Mouse (Mus musculus) ES-CJ7 (cell line): ENCODE measurements around the gene Cfap97.
"Not testable (repeated sequence)": the region's sequence is repeated elsewhere in the genome, so short reads cannot be mapped to it uniquely, and the experiment has no call there.

Source experiments
- DNase-seq: peaks from one replicate; pipeline ENCODE4 v3.0.0; 2011; ENCODE audit warnings: low read depth, low spot score

The Cfap97 gene

GRCm38 (mm10) chr8:46151202-46152062 lies at the start of gene Cfap97:
Cfap97 (plus strand) TSS chr8:46151771.
- peak; percentile 38 for DNase-seq

GRCm38 (mm10) chr8:46103434-46103833 lies 48.1 kb upstream of the Cfap97 start:
- DNase-seq, result no peak

- DNase-seq, result no peak
Measured at GRCm38 (mm10) chr8:46107690-46108089, 43.9 kb upstream of the Cfap97 start.

DNA sequence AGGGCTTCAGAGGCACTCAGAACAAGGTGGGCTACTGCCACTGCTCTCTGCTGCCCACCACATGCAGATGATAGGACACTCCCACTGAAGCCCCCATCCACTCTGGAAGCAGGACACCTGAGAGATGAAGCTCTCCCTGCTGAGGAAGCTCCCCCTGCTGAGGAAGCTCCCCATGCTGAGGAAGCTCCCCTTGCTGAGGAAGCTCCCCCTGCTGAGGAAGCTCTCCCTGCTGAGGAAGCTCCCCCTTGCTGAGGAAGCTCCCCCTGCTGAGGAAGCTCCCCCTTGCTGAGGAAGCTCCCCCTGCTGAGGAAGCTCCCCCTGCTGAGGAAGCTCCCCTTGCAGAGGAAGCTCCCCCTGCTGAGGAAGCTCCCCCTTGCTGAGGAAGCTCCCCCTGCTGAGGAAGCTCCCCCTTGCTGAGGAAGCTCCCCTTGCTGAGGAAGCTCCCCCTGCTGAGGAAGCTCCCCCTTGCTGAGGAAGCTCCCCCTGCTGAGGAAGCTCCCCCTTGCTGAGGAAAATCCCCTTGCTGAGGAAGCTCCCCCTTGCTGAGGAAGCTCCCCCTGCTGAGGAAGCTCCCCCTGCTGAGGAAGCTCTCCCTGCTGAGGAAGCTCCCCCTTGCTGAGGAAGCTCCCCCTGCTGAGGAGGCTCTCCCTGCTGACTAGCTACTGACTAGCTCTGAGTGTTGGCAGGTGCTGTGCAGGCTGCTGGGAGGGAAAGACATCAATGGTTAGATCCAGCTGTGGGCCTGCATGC lies 38.0 kb upstream of the Cfap97 start:
- DNase-seq, result not testable (repeated sequence)

DNA sequence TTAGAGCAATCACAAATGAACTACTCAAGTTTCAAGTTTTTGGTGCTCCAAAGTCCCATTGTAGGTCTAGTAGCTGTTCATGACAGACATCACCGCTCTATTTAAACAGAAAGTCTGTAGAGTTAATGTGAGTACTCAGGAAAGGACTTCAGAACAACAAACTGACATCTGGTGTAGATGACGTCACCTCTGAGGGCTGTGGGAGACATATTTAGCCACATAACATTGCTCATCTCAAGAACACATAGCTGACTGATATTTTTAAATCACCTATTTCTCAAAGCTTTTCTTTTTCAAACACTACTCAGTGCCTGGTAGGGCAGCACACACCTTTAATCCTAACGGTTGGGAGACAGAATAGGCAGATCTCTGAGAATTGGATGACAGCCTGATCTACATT lies 34.4 kb upstream of the Cfap97 start:
- DNase-seq, result no peak

DNA sequence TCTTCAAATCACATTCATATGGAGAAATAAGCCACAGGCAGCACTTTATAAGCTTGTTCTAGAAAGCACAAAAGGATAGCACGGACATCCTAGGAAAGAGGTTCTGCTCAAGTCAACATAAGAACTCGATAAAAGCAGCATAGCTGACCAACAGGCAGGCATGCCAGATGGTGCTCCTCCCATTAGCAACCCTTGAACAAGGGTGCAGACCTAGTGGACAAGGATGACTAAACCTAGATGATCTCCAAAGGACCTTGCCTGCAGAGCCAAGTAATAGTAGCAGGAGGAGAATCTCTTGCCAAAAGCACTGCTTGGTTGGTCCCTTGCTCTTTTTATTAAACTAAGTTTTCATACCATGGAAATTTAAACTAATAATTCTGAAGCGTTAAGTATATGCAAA lies 32.4 kb upstream of the Cfap97 start:
- DNase-seq, result no peak

- DNase-seq, result no peak
Measured at GRCm38 (mm10) chr8:46122498-46122897, 29.1 kb upstream of the Cfap97 start.

- DNase-seq, result no peak
Measured at GRCm38 (mm10) chr8:46130426-46130825, 21.1 kb upstream of the Cfap97 start.

DNA sequence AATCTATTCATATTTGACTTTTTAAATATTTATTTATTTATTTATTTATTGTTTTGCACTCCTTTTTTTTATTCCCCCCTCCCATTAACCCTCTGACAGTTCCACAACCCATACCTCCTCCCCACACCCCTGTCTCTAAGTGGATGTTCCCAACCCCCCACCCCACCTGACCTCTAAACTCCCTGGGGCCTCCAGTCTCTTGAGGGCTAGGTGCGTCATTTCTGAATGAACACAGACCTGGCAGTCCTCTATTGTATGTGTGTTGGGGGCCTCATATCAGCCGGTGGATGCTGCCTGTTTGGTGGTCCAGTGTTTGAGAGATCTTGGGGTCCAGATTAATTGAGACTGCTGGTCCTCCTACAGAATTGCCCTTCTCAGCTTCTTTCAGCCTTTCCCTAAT lies 16.0 kb upstream of the Cfap97 start:
- DNase-seq, result not testable (repeated sequence)

- no peak for DNase-seq
Measured at GRCm38 (mm10) chr8:46137336-46137735, 14.2 kb upstream of the Cfap97 start.

DNA sequence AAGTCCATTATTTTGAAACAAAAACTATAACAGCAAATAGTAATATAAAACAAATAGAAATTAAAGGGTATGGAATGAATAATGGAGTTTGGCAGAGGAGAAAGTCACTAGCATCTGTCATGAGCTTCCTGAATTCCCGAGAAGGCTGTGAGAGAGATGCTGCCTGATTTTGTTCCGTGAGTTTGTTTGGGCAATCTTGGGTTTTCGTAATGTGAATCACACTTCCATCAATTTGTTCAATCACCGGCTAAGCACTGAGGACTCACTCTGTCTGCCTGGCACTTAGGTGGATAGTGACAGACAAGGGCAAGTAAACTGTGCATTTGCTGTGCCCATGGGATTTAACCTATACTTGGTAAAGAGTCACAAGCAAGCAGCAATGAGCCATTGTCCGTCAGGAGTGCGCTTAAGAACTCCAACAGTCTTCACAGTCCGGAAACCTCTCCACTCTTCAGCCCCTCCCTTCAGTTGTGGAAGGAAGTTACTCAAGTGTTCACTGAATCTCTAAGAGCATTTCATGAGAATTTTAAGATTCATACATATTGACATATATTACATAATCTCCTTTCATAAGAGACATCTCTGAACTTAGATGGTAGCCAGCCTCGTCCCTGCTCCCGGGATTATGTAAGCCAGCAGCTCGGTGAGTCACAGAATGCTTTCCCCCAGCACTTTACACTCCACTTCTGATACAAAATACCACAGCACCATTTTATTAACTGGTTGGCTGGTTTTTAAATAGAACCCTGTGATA lies 13.6 kb upstream of the Cfap97 start:
- no peak for DNase-seq

DNA sequence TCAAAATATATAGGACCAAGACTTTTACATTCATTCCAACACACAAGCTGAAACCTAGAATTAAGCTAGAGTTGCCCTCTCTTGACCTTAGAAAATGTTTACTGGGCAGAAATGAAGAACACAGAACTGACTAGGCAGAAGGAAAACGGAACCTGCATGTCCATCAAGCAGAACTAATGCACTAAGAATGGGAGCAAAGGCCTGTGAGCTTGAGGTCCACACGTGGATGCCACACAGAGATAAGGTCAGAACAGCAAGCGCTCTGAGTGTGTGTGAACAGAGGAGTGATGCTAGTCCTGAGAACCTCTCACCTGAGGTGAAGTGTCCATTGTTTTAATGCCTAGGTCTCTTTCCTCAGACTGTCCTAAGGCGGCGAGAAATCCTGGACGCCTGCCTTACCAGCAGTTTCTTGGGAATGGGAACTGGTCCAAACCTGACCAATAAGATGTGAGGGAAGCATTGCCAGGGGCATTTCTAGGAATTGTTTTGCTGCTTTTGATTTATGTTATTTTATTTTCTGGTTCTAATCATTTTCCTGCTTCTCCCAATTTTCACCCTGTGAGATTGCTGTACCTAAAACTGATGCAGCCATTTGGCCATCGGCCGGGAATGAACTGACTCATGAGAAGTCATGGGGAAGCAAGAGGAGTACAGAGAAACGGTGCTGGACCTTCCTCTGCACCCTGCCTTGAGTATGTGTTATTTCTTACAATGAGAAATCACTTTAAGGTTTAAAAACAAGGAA lies 11.0 kb upstream of the Cfap97 start:
- no peak for DNase-seq

GRCm38 (mm10) chr8:46141688-46142087 lies 9.9 kb upstream of the Cfap97 start:
- DNase-seq, result no peak

DNA sequence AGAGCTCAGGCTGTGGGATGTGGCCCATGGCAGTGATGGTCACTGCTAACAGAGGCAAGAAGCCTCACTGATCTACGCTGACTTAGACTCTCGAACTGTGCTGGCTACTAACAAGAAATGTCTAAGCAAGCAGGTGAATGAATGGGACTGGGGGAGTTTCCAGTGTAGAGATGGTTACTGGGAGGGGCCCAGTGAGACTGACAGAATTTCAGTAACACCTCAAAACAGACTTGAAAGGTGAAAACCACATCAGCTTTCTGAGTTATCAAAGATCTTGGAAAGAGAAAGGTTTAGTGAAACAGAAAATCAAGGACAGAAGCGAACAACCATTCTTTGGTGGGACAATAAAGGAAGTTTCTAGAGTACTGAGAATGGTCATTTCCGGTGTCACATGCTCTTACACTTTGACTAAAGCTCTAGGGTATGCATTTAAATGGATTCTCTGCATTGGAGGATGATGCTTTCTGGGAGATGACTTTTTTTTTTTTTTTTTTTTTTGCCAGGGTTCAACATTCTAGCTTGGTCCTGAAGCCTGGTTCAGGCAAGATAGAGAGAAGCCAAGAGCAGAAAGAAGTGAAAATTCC lies 9.0 kb upstream of the Cfap97 start:
- DNase-seq, result no peak

DNA sequence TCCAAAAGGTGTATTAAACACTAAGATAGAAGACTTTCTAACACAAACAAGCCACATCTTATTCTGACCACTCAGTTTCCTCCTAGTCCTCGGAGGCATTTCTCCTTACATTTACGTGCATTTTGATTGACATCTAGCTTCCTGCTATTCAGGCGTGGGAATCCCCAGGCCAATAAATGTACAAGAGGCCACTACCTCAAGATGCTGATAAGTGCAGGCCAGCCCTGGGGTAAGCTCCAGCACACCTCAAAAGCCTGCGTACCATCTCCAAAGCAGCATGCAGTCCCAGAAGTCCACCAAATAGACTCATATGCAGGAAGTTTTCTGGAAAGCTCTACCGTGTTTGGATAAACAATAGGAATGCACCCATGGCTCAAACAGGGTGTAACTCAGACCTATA lies 8.1 kb upstream of the Cfap97 start:
- DNase-seq, result no peak

DNA sequence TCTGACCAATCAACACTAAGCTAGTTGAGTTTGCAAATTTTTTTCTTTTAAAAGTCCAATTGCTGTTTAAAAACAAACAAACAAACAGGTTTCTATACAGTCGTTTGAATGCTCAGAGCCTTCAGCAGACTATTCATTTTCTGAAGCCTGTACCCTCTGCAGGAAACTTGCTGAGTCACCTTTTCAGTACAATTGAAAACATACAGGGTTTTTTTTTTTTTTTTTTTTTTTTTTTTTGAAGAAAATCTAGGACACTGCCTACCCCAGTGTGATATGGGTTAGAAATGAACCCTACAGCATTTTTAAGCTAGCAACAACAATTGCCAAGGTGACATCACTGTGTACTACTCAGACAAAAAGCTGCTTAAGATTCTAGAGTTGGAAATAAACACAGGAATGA lies 7.6 kb upstream of the Cfap97 start:
- DNase-seq, result no peak

DNA sequence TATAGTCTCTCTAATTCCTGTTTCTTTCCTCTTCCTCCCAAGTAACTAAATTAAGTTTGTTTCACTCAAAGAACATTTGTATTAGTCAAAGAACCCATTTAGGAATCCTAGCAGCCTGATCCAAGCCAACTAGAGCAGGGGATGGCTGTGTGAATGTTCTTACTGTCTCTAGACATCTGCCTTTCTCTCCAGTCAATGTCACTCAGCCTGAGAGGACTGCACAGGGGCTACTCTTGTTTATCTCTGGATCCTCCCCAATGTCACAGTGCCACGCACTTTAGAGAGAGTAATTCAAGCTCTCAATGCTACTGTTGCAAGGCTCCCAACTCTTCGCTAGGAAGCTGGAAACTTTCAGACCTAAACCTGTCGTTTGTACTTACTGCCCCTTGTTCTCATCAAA lies 5.4 kb upstream of the Cfap97 start:
- DNase-seq, result no peak

GRCm38 (mm10) chr8:46149306-46149705 lies 2.3 kb upstream of the Cfap97 start:
- no peak for DNase-seq

GRCm38 (mm10) chr8:46149782-46150181 lies 1.8 kb upstream of the Cfap97 start:
- DNase-seq, result peak; percentile 27

DNA sequence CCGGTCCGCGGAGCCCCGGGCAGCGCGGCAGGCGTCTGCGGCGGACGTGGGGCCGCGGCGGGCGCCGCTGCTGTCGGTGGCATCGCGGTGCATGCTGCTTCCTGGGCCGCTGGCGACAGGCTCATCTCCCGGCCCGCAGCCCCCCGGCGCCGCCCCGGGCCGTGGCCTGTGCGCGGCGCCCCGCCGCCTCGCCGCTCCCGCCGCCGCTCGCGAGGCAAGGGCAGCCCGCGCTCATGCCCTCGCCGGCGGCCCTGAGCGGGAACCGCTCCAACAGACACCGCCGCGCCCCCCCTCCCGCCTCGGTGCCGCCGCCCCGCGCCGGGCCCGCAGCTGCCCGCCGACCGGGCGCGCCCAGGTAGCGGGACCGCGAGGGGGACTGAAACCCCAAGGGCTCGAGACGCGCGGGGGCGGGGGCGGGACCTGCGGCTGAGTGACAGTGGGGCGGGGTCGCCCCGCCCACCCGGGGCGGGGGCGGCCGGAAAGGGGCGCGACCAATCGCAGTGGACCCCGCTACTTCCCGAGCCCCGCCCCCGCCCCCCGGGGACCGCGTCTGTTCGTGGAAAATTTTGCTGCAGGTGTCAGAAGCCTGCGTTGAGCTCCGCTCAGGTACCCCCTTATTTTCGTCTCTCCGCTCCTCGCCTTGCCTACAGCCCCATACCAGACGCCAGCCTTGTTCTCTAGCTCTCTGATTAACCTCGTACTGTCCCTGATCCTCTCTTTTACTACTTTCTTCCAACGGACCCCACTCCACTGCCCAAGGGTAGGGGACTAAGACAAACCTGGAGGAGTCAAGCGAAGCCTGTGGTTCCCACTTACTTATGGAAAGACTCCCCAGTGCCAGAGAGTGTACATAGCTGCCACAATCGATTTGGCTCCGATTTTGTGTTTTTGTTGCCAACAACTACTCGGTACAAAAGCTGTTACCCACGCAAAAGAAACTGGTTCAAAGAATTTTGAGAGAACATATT lies 777 bp downstream of the Cfap97 start, which contains the start of gene Snx25:
TSS of gene Snx25 (minus strand) at position 96 of the 968 bp plus-strand sequence.
- DNase-seq, result peak; percentile 78
